Mouse (Mus musculus): ENCODE measurements at regions not wholly inside any gene's neighbourhood (a gene's known extent, or its start where the extent isn't known, plus 50 kb on each side); places are given as distances from the start of the nearest gene placed in this dataset.

DNA sequence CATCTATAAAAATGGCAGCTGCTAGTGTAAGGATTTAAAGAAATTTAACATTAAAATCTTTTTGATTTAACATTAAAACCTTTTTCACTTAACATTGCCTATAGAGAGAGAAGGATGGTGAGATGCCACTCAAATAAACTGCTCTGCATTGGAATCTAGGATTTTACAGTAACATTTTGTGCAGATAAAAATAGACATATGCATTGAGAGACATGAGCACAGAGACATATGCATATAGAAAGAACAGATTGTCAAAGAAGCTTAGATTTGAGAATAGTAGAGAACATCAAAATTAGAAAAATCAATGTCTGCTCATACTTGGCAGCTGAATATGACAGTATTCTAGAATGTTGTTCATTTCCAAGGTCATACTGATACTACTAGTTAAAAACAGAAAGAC lies 220.2 kb downstream of the Arap2 start:
- DNase-seq (ENCODE audit: low read depth, low spot score) = peak; percentile 30

GRCm38 (mm10) chr5:62539304-62539703 lies 226.7 kb downstream of the Arap2 start:
- DNase-seq (ENCODE audit: low read depth, low spot score) = no peak

- DNase-seq (ENCODE audit: low read depth, low spot score) = no peak
These were observed 254.1 kb downstream of the Arap2 start for GRCm38 (mm10) chr5:62511827-62512226.

- DNase-seq (ENCODE audit: low read depth, low spot score) = no peak
These were observed 282.4 kb downstream of the Arap2 start for GRCm38 (mm10) chr5:62483521-62483920.

DNA sequence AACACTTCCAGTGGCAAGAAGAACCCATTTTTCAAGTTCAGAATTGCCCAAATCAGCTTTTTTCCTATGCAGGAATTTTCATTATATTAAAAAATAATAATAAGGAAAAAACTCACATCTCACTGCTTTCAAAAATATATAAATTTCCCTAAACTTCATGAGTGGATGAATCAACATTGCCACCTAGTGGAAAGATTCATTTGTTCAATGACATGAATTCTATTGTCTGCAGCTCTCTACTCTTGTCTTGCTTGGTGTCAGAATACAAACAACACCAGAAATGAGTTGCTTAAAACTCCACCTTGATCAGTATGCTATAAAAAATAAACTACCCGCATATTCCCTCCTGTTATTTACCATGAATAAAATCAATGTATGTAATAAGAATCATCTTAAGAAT lies 285.0 kb downstream of the Arap2 start:
- DNase-seq (ENCODE audit: low read depth, low spot score) = peak; percentile 64

DNA sequence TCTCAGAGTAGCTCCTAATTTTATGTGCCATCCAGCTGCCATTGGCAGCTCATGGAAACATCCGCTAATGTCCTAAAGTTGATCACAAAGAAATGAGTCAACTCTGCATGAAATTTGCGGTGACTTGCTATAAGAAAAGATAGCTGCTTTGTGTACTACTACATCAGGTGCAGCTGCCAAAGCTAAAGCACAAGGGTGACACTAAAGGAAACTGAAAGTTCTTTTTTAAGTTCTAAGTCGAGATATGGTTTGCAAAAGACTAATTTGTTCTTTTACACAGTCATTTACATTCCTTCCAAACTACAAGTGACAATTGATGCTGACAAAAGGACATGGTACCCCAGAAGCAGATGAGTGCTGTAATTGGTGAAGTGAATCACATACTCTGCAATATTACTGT lies 292.5 kb downstream of the Arap2 start:
- no peak for DNase-seq (ENCODE audit: low read depth, low spot score)

GRCm38 (mm10) chr5:62466802-62467201 lies 299.2 kb downstream of the Arap2 start:
- DNase-seq (ENCODE audit: low read depth, low spot score) = no peak

- no peak for DNase-seq (ENCODE audit: low read depth, low spot score)
These were observed 303.4 kb downstream of the Arap2 start for GRCm38 (mm10) chr5:62462574-62462973.

Measured in brain, embryonic 18.5 days (tissue).